Mouse (Mus musculus): Measurements from ENCODE around the gene Hsfy2. TPM values are rescaled to one million over a fixed set of nuclear protein-coding genes. Genes with fewer than 3 reads are reported as not detected.

Gene Hsfy2
- polyA plus RNA-seq (2014; fragmentation: Nextera tagmentation; extraction: Ambion mirVana) = not detected in 2 replicates

DNA sequence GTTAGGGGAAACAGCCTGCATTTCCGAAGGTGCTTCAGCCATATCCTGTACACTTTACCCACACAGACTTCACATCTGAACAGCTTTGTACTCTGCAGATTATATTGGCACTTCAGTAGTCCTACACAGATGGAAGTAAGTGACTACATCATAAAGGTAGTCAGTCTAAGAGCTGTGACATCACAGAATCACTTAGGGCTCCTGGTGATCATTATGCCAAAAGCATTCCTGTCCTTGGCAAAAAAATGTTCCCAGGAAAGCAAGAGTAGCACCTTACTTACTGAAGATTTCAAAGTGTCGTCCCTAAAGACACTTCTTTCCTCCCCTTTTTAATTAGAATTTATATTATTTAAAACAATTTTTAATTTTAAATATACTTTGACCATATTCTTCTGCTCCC lies at the start of gene Hsfy2:
TSS of gene Hsfy2 (minus strand) at position 101 of the 400 bp plus-strand sequence.
- ATAC-seq (replicated peaks; ENCODE audit: low FRiP score, low TSS enrichment, low read depth) (no peak), DNase-seq (ENCODE audit: low spot score) (no peak)
- Histone ChIP-seq H3K27me3 (replicated peaks; ENCODE audit: control insufficient read depth, insufficient read depth, low read length) (no peaks in the 10 kb centered on the region), H3K4me2 (ENCODE audit: low read length) (no peak within 1 kb of the TSS), H3K4me3 (ENCODE audit: low read depth, low read length) (no peak within 1 kb of the TSS), H3K36me3 (ENCODE audit: control insufficient read depth, insufficient read depth, low read length) (no peaks in the 10 kb centered on the region), H3K27ac (ENCODE audit: low read depth) (no peak within 1 kb of the TSS), H3K4me1 (replicated peaks; ENCODE audit: control insufficient read depth, insufficient read depth, low read length) (no peaks in the 10 kb centered on the region), H3K9me3 (ENCODE audit: control insufficient read depth, low read length) (no peaks in the 10 kb centered on the region), H3K9ac (ENCODE audit: low read length) (no peak within 1 kb of the TSS)
- 85% methylated on average over 2 of the region's 2 CpGs for WGBS

DNA sequence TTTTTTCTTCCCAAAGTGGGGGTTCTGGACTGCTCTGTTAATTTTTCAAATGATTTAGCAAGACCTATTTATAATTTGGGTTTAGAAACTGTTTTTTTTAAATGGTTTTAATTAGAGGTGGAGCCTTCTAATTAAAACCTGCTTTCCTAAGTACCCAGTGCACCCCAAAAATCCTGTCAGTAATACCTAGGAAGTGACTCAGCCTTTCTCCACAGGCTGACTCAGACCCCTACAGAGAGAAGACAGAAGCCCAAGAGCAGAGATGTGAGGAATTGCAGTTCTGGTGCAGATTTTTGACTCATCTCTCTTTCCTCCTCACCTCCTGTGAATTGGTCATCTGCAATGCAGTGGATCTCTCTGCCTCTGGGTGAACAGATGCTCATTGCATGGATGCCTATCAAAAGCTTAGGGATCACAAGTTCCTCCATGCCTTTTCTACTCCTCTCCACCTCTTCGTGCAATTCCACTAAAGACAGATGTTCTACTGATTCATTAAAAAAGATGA lies 47.9 kb upstream of the Hsfy2 start:
- ATAC-seq (replicated peaks; ENCODE audit: low FRiP score, low TSS enrichment, low read depth) = no peak
- Histone ChIP-seq H3K4me2 (ENCODE audit: low read length) (no peak overlapping the region), H3K27ac (ENCODE audit: low read depth) (no peak overlapping the region), H3K27me3 (replicated peaks; ENCODE audit: control insufficient read depth, insufficient read depth, low read length) (no peaks in the 10 kb centered on the region), H3K9me3 (ENCODE audit: control insufficient read depth, low read length) (no peaks in the 10 kb centered on the region), H3K4me3 (ENCODE audit: low read depth, low read length) (no peak overlapping the region), H3K9ac (ENCODE audit: low read length) (no peak overlapping the region), H3K36me3 (ENCODE audit: control insufficient read depth, insufficient read depth, low read length) (no peaks in the 10 kb centered on the region), H3K4me1 (replicated peaks; ENCODE audit: control insufficient read depth, insufficient read depth, low read length) (no peaks in the 10 kb centered on the region)
- DNase-seq (ENCODE audit: low spot score) = no peak
- WGBS = 84% methylated on average over 1 of the region's 1 CpGs

DNA sequence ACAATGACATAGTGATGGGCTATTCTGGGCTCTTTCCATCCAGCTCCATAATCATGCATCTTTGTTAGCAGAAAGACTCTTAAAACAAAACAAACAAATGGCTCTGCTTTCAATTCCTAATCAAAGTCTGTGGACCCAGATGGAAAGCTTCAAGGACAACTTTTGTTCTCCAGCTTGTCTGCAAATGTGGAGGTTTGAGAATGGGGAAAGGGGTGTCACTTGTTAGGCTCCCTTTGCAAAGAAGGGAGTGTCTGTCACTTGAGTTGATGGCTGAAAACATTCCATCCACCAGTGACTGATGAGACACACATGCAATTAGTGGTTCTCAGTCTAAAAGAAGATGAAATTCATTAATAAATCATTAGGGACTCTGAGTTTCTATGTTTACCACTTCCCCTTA lies 47.3 kb upstream of the Hsfy2 start:
- Histone ChIP-seq H3K9me3 (ENCODE audit: control insufficient read depth, low read length) (no peaks in the 10 kb centered on the region), H3K4me1 (replicated peaks; ENCODE audit: control insufficient read depth, insufficient read depth, low read length) (no peaks in the 10 kb centered on the region), H3K27ac (ENCODE audit: low read depth) (no peak overlapping the region), H3K36me3 (ENCODE audit: control insufficient read depth, insufficient read depth, low read length) (no peaks in the 10 kb centered on the region), H3K4me2 (ENCODE audit: low read length) (no peak overlapping the region), H3K4me3 (ENCODE audit: low read depth, low read length) (no peak overlapping the region), H3K27me3 (replicated peaks; ENCODE audit: control insufficient read depth, insufficient read depth, low read length) (no peaks in the 10 kb centered on the region), H3K9ac (ENCODE audit: low read length) (no peak overlapping the region)
- DNase-seq (ENCODE audit: low spot score) = no peak
- no peak for ATAC-seq (replicated peaks; ENCODE audit: low FRiP score, low TSS enrichment, low read depth)

- no peaks in the 10 kb centered on the region for H3K36me3 ChIP-seq (ENCODE audit: control insufficient read depth, insufficient read depth, low read length)
- H3K4me2 ChIP-seq (ENCODE audit: low read length) = no peak overlapping the region
- ATAC-seq (replicated peaks; ENCODE audit: low FRiP score, low TSS enrichment, low read depth) (no peak), DNase-seq (ENCODE audit: low spot score) (no peak)
- H3K9ac ChIP-seq (ENCODE audit: low read length) = no peak overlapping the region
- H3K4me1 ChIP-seq (replicated peaks; ENCODE audit: control insufficient read depth, insufficient read depth, low read length) = no peaks in the 10 kb centered on the region
- WGBS = 85% methylated on average over 2 of the region's 2 CpGs
- no peak overlapping the region for H3K27ac ChIP-seq (ENCODE audit: low read depth)
- H3K4me3 ChIP-seq (ENCODE audit: low read depth, low read length) = no peak overlapping the region
- no peaks in the 10 kb centered on the region for H3K9me3 ChIP-seq (ENCODE audit: control insufficient read depth, low read length)
- H3K27me3 ChIP-seq (replicated peaks; ENCODE audit: control insufficient read depth, insufficient read depth, low read length) = no peaks in the 10 kb centered on the region
Measured at GRCm38 (mm10) chr1:56681258-56681657, 44.0 kb upstream of the Hsfy2 start.

DNA sequence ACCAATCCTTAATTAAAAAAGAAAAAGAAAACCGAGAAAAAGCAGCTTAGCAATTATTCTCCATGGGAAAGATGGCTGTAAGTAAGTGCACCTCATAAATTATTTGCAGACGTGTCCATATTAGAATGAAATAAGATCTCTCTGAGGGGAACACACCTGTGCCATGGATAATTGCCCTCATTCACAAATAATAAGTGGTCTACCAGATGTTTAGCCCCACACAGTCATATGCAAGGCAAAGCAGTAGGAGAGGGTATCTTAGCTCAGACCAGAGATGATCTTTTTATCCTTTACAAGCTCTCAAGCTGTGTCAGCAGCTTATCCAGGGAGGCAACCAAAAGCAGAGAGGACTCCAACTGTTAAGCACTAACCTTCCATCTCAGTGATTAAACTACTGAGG lies 38.0 kb upstream of the Hsfy2 start:
- 60% methylated on average over 2 of the region's 2 CpGs for WGBS
- Histone ChIP-seq H3K27ac (ENCODE audit: low read depth) (no peak overlapping the region), H3K9ac (ENCODE audit: low read length) (no peak overlapping the region), H3K27me3 (replicated peaks; ENCODE audit: control insufficient read depth, insufficient read depth, low read length) (no peaks in the 10 kb centered on the region), H3K36me3 (ENCODE audit: control insufficient read depth, insufficient read depth, low read length) (no peaks in the 10 kb centered on the region), H3K9me3 (ENCODE audit: control insufficient read depth, low read length) (no peaks in the 10 kb centered on the region), H3K4me1 (replicated peaks; ENCODE audit: control insufficient read depth, insufficient read depth, low read length) (no peaks in the 10 kb centered on the region), H3K4me2 (ENCODE audit: low read length) (no peak overlapping the region), H3K4me3 (ENCODE audit: low read depth, low read length) (no peak overlapping the region)
- DNase-seq (ENCODE audit: low spot score) (no peak), ATAC-seq (replicated peaks; ENCODE audit: low FRiP score, low TSS enrichment, low read depth) (no peak)

- no peak overlapping the region for H3K4me3 ChIP-seq (ENCODE audit: low read depth, low read length)
- no peak for ATAC-seq (replicated peaks; ENCODE audit: low FRiP score, low TSS enrichment, low read depth)
- no peak overlapping the region for H3K27ac ChIP-seq (ENCODE audit: low read depth)
- H3K36me3 ChIP-seq (ENCODE audit: control insufficient read depth, insufficient read depth, low read length) = no peaks in the 10 kb centered on the region
- H3K4me2 ChIP-seq (ENCODE audit: low read length) = no peak overlapping the region
- no peaks in the 10 kb centered on the region for H3K27me3 ChIP-seq (replicated peaks; ENCODE audit: control insufficient read depth, insufficient read depth, low read length)
- H3K9ac ChIP-seq (ENCODE audit: low read length) = no peak overlapping the region
- H3K4me1 ChIP-seq (replicated peaks; ENCODE audit: control insufficient read depth, insufficient read depth, low read length) = no peaks in the 10 kb centered on the region
- no peak for DNase-seq (ENCODE audit: low spot score)
- no peaks in the 10 kb centered on the region for H3K9me3 ChIP-seq (ENCODE audit: control insufficient read depth, low read length)
- WGBS = 91% methylated on average over 3 of the region's 3 CpGs
Measured at GRCm38 (mm10) chr1:56674601-56675000, 37.4 kb upstream of the Hsfy2 start.

GRCm38 (mm10) chr1:56671241-56671945 lies 34.2 kb upstream of the Hsfy2 start:
- H3K9me3 ChIP-seq (ENCODE audit: control insufficient read depth, low read length) = no peaks in the 10 kb centered on the region
- H3K4me3 ChIP-seq (ENCODE audit: low read depth, low read length) = no peak overlapping the region
- no peaks in the 10 kb centered on the region for H3K27me3 ChIP-seq (replicated peaks; ENCODE audit: control insufficient read depth, insufficient read depth, low read length)
- ATAC-seq (replicated peaks; ENCODE audit: low FRiP score, low TSS enrichment, low read depth) (no peak), DNase-seq (ENCODE audit: low spot score) (no peak)
- H3K36me3 ChIP-seq (ENCODE audit: control insufficient read depth, insufficient read depth, low read length) = no peaks in the 10 kb centered on the region
- WGBS = 38% methylated on average over 8 of the region's 8 CpGs
- H3K27ac ChIP-seq (ENCODE audit: low read depth) = no peak overlapping the region
- no peak overlapping the region for H3K4me2 ChIP-seq (ENCODE audit: low read length)
- no peak overlapping the region for H3K9ac ChIP-seq (ENCODE audit: low read length)
- H3K4me1 ChIP-seq (replicated peaks; ENCODE audit: control insufficient read depth, insufficient read depth, low read length) = no peaks in the 10 kb centered on the region

- H3K9ac ChIP-seq (ENCODE audit: low read length) = no peak overlapping the region
- H3K27me3 ChIP-seq (replicated peaks; ENCODE audit: control insufficient read depth, insufficient read depth, low read length) = no peaks in the 10 kb centered on the region
- no peak for DNase-seq (ENCODE audit: low spot score)
- no peak overlapping the region for H3K27ac ChIP-seq (ENCODE audit: low read depth)
- H3K4me1 ChIP-seq (replicated peaks; ENCODE audit: control insufficient read depth, insufficient read depth, low read length) = no peaks in the 10 kb centered on the region
- ATAC-seq (replicated peaks; ENCODE audit: low FRiP score, low TSS enrichment, low read depth) = no peak
- H3K36me3 ChIP-seq (ENCODE audit: control insufficient read depth, insufficient read depth, low read length) = no peaks in the 10 kb centered on the region
- H3K9me3 ChIP-seq (ENCODE audit: control insufficient read depth, low read length) = no peaks in the 10 kb centered on the region
- 73% methylated on average over 5 of the region's 5 CpGs for WGBS
- H3K4me3 ChIP-seq (ENCODE audit: low read depth, low read length) = no peak overlapping the region
- H3K4me2 ChIP-seq (ENCODE audit: low read length) = no peak overlapping the region
Measured at GRCm38 (mm10) chr1:56670509-56670908, 33.3 kb upstream of the Hsfy2 start.

GRCm38 (mm10) chr1:56664606-56665005 lies 27.4 kb upstream of the Hsfy2 start:
- H3K27me3 ChIP-seq (replicated peaks; ENCODE audit: control insufficient read depth, insufficient read depth, low read length) = no peaks in the 10 kb centered on the region
- ATAC-seq (replicated peaks; ENCODE audit: low FRiP score, low TSS enrichment, low read depth) (no peak), DNase-seq (ENCODE audit: low spot score) (no peak)
- WGBS = 92% methylated on average over 3 of the region's 3 CpGs
- no peaks in the 10 kb centered on the region for H3K4me1 ChIP-seq (replicated peaks; ENCODE audit: control insufficient read depth, insufficient read depth, low read length)
- H3K9me3 ChIP-seq (ENCODE audit: control insufficient read depth, low read length) = no peaks in the 10 kb centered on the region
- no peaks in the 10 kb centered on the region for H3K36me3 ChIP-seq (ENCODE audit: control insufficient read depth, insufficient read depth, low read length)
- H3K9ac ChIP-seq (ENCODE audit: low read length) = no peak overlapping the region
- no peak overlapping the region for H3K27ac ChIP-seq (ENCODE audit: low read depth)
- H3K4me3 ChIP-seq (ENCODE audit: low read depth, low read length) = no peak overlapping the region
- no peak overlapping the region for H3K4me2 ChIP-seq (ENCODE audit: low read length)
